Mouse (Mus musculus): Measurements from ENCODE around the gene Cela3a. TPM values are rescaled to one million over a fixed set of nuclear protein-coding genes. Genes with fewer than 3 reads are reported as not detected.
"Not testable (repeated sequence)": the region's sequence is repeated elsewhere in the genome, so short reads cannot be mapped to it uniquely, and the experiment has no call there.

The Cela3a gene
- total and polyA plus RNA-seq, 3 experiments = not detected

DNA sequence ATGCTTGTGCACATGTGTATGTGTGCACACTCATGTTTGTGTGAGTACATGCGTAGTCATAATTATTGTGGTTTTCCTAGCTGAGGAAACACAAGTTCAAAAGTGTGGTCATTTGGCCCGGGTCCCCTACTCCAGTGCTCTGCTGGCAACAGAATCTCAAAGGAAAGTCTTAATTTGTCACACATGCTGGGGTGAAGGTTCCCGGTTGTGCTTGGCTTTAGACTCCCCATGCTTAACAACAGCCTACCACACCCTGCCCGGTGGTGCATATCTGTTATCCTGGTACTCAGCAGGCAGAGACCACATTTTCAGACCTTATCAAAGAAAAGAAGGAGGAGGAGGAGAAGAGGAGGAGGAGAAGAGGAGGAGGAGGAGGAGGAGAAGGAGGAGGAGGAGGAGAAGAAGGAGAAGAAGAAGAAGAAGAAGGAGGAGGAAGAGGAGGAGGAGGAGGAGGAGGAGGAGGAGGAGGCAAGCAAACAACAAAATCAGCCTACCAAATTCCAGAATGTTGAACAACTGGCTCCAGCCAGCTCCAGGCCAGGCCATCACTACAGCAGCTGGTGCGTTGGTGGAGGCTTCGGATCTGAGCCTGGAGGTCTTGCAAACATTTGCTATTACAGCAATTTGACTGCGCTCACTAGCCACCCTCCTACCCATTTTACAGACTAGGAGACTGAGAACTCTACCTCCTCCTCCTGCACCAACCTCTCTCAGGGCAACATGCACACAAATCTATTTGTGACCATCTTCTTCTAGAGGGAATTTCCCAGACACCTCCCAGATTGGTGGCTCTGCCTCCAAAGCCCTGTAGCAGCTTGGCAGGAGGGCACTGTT lies 38.0 kb upstream of the Cela3a start:
- Histone ChIP-seq H3K9me3 (replicated peaks) (no peaks in the 10 kb centered on the region), H3K36me3 (replicated peaks) (no peaks in the 10 kb centered on the region), H3K4me3 (ENCODE audit: low read depth, low read length) (no peak overlapping the region), H3K4me1 (ENCODE audit: insufficient read depth, low read depth, low read length) (0 out of 2 replicates have a peak, but pooled peaks cover 5% of the 10 kb centered on the region), H3K27me3 (ENCODE audit: insufficient read depth, low read length) (peaks cover 4% of the 10 kb centered on the region; the same call in 1 of the 2 replicates)
- DNase-seq (ENCODE audit: low spot score) (no peak), ATAC-seq (ENCODE audit: extremely low read depth, insufficient number of reproducible peaks, low FRiP score, poor library complexity, severe bottlenecking) (no peak)
- TF ChIP-seq POLR2AphosphoS5 (IDR thresholded peaks at IDR 0.05; ENCODE audit: insufficient replicate concordance, low read depth, low read length) (no peak), CTCF (IDR thresholded peaks at IDR 0.05; ENCODE audit: low read depth, low read length) (no peak), GATA1 (IDR thresholded peaks at IDR 0.05; ENCODE audit: borderline replicate concordance, low read length) (no peak), TAL1 (conservative IDR thresholded peaks at IDR 0.05; ENCODE audit: low read depth, low read length) (no peak), GATA2 (IDR thresholded peaks at IDR 0.05; ENCODE audit: borderline replicate concordance, low read depth, low read length) (no peak)

DNA sequence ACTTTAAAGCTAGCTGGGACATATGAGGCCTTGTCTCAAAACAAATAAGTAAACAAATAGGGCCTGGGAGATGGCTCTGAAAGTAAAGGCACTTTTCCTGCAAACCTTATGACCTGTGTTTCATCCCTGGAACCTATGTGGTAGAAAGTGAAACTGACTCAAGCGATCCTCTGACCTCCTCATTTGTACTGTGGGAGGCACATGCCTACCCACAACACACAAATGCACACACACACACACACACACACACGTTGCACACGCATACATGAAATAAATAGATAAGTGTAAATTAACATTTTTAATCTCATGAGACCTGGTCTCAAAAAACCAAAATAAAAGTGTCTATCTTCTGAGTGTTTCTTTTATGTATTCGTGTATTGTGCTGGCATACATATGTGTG lies 36.3 kb upstream of the Cela3a start:
- TF ChIP-seq GATA1 (IDR thresholded peaks at IDR 0.05; ENCODE audit: borderline replicate concordance, low read length) (no peak), TAL1 (conservative IDR thresholded peaks at IDR 0.05; ENCODE audit: low read depth, low read length) (no peak), CTCF (IDR thresholded peaks at IDR 0.05; ENCODE audit: low read depth, low read length) (no peak), GATA2 (IDR thresholded peaks at IDR 0.05; ENCODE audit: borderline replicate concordance, low read depth, low read length) (no peak), POLR2AphosphoS5 (IDR thresholded peaks at IDR 0.05; ENCODE audit: insufficient replicate concordance, low read depth, low read length) (no peak)
- DNase-seq (ENCODE audit: low spot score) = no peak
- no peak for ATAC-seq (ENCODE audit: extremely low read depth, insufficient number of reproducible peaks, low FRiP score, poor library complexity, severe bottlenecking)
- 0 out of 2 replicates have a peak, but pooled peaks cover 5% of the 10 kb centered on the region for H3K4me1 ChIP-seq (ENCODE audit: insufficient read depth, low read depth, low read length)
- H3K27me3 ChIP-seq (ENCODE audit: insufficient read depth, low read length) = peaks cover 4% of the 10 kb centered on the region; the same call in 1 of the 2 replicates
- H3K4me3 ChIP-seq (ENCODE audit: low read depth, low read length) = no peak overlapping the region
- no peaks in the 10 kb centered on the region for H3K36me3 ChIP-seq (replicated peaks)
- no peaks in the 10 kb centered on the region for H3K9me3 ChIP-seq (replicated peaks)

DNA sequence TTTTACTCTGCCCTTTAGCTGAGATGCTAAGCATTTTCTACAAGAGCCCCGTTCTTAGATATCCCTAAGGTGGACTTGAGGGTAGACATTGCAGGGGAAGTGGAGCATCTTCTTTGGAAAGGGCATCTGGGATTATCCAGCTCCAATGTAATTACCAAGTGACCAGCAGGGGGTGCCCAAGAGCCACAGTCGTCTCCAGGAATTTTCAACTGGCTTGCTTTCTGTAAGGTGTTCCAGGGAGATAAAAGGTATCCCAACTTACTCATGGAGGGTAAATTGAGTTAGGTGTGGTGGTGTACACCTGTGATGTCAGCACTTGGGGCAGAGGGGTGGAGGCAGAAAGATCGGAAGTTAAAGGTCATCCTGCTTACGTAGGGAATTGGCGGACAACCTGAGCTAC lies 34.0 kb upstream of the Cela3a start:
- no peaks in the 10 kb centered on the region for H3K36me3 ChIP-seq (replicated peaks)
- ATAC-seq (ENCODE audit: extremely low read depth, insufficient number of reproducible peaks, low FRiP score, poor library complexity, severe bottlenecking) = no peak

DNA sequence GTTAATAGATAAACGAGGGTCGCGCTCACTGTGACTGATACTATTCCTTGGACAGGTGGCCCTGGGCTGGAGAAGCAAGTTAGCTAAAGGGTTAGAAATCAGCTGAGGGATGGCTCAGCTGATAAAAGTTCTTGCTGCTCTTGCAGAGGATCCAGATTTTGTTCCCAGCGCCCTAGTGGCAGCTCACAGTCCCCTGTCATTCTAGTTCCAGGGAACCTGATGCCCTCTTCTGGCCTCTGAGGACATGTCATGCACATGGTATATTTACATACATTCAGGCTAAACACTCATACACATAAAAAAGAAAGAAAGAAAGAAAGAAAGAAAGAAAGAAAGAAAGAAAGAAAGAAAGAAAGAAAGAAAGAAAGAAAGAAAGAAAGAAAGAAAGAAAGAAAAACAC lies 31.7 kb upstream of the Cela3a start:
- TF ChIP-seq TAL1 (conservative IDR thresholded peaks at IDR 0.05; ENCODE audit: low read depth, low read length) (no peak), POLR2AphosphoS5 (IDR thresholded peaks at IDR 0.05; ENCODE audit: insufficient replicate concordance, low read depth, low read length) (no peak), CTCF (IDR thresholded peaks at IDR 0.05; ENCODE audit: low read depth, low read length) (no peak), GATA2 (IDR thresholded peaks at IDR 0.05; ENCODE audit: borderline replicate concordance, low read depth, low read length) (no peak), GATA1 (IDR thresholded peaks at IDR 0.05; ENCODE audit: borderline replicate concordance, low read length) (no peak)
- peaks cover 5% of the 10 kb centered on the region; the same call in 1 of the 2 replicates for H3K4me1 ChIP-seq (ENCODE audit: insufficient read depth, low read depth, low read length)
- ATAC-seq (ENCODE audit: extremely low read depth, insufficient number of reproducible peaks, low FRiP score, poor library complexity, severe bottlenecking) (no peak), DNase-seq (ENCODE audit: low spot score) (no peak)
- no peaks in the 10 kb centered on the region for H3K36me3 ChIP-seq (replicated peaks)
- H3K9me3 ChIP-seq (replicated peaks) = no peaks in the 10 kb centered on the region
- H3K4me3 ChIP-seq (ENCODE audit: low read depth, low read length) = no peak overlapping the region
- H3K27me3 ChIP-seq (ENCODE audit: insufficient read depth, low read length) = peaks cover 3% of the 10 kb centered on the region; the same call in 1 of the 2 replicates

More for the DNA sequence above, 34.0 kb upstream of the Cela3a start:
- H3K27me3 ChIP-seq (ENCODE audit: insufficient read depth, low read length) = peaks cover 4% of the 10 kb centered on the region; the same call in 1 of the 2 replicates
- TF ChIP-seq CTCF (IDR thresholded peaks at IDR 0.05; ENCODE audit: low read depth, low read length) = peak; percentile 39
- no peak for TF ChIP-seq GATA1 (IDR thresholded peaks at IDR 0.05; ENCODE audit: borderline replicate concordance, low read length)
- no peak for TF ChIP-seq POLR2AphosphoS5 (IDR thresholded peaks at IDR 0.05; ENCODE audit: insufficient replicate concordance, low read depth, low read length)
- no peak for TF ChIP-seq TAL1 (conservative IDR thresholded peaks at IDR 0.05; ENCODE audit: low read depth, low read length)
- TF ChIP-seq GATA2 (IDR thresholded peaks at IDR 0.05; ENCODE audit: borderline replicate concordance, low read depth, low read length) = no peak
- no peak overlapping the region for H3K4me3 ChIP-seq (ENCODE audit: low read depth, low read length)
- no peaks in the 10 kb centered on the region for H3K9me3 ChIP-seq (replicated peaks)
- H3K4me1 ChIP-seq (ENCODE audit: insufficient read depth, low read depth, low read length) = peaks cover 4% of the 10 kb centered on the region; the same call in 1 of the 2 replicates
- peak; percentile 23 for DNase-seq (ENCODE audit: low spot score)

DNA sequence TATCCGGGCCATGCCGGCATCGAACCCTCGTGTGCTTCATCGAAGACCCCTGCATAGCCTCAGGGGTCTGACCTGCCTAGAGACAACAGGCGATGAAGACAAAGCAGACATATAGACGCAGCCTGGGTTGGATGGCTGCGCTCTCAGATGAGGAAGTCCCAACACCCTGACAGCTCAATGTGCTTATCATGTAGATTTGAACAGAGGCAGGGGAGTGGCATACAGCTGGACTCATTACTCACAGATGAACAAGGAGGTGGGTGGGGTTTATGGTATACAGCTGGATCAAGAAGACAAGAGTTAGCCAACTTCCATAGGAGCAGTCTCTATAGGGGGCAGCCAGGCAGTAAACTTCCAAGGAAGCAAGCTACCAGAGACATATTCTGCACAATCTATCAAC lies 29.3 kb upstream of the Cela3a start:
- no peaks in the 10 kb centered on the region for H3K36me3 ChIP-seq (replicated peaks)
- peaks cover 5% of the 10 kb centered on the region; the same call in 1 of the 2 replicates for H3K4me1 ChIP-seq (ENCODE audit: insufficient read depth, low read depth, low read length)
- no peaks in the 10 kb centered on the region for H3K9me3 ChIP-seq (replicated peaks)
- TF ChIP-seq GATA2 (IDR thresholded peaks at IDR 0.05; ENCODE audit: borderline replicate concordance, low read depth, low read length) (no peak), CTCF (IDR thresholded peaks at IDR 0.05; ENCODE audit: low read depth, low read length) (no peak), POLR2AphosphoS5 (IDR thresholded peaks at IDR 0.05; ENCODE audit: insufficient replicate concordance, low read depth, low read length) (no peak), GATA1 (IDR thresholded peaks at IDR 0.05; ENCODE audit: borderline replicate concordance, low read length) (no peak), TAL1 (conservative IDR thresholded peaks at IDR 0.05; ENCODE audit: low read depth, low read length) (no peak)
- H3K4me3 ChIP-seq (ENCODE audit: low read depth, low read length) = no peak overlapping the region
- peaks cover 3% of the 10 kb centered on the region; the same call in 1 of the 2 replicates for H3K27me3 ChIP-seq (ENCODE audit: insufficient read depth, low read length)
- DNase-seq (ENCODE audit: low spot score) (no peak), ATAC-seq (ENCODE audit: extremely low read depth, insufficient number of reproducible peaks, low FRiP score, poor library complexity, severe bottlenecking) (peak; percentile 54)

DNA sequence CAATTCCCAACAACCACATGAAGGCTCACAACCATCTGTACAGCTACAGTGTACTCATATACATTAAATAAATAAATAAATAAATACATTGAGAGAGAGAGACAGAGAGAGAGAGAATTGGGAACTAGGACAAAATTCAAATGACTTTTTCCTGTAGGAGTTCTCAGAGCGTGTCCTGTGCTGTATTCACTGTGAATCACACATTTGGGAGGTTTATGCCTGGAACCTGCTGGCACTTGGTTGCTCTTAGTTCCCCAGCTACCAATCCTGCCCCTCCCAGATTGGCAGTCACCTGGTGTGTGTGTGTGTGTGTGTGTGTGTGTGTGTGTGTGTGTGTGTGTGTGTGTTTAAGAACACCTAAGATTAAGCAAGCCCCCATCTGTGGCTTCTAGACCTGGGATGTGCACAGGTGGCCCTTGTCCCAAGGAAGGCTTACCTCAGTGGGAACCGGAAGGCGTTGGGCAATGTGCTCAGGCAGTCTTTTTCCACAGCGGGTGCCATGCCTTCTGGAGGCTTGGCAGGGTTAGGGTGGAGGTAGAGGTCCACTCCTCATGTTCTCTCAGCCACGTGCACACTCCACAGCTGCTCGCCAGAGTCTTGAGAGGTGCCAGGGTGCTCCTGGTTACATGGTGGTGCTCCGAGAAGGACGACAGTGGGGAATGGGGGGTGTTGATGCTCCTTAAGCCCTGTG lies 27.5 kb upstream of the Cela3a start:
- H3K4me1 ChIP-seq (ENCODE audit: insufficient read depth, low read depth, low read length) = peaks cover 5% of the 10 kb centered on the region; the same call in 1 of the 2 replicates
- TF ChIP-seq GATA1 (IDR thresholded peaks at IDR 0.05; ENCODE audit: borderline replicate concordance, low read length) (no peak), POLR2AphosphoS5 (IDR thresholded peaks at IDR 0.05; ENCODE audit: insufficient replicate concordance, low read depth, low read length) (no peak), CTCF (IDR thresholded peaks at IDR 0.05; ENCODE audit: low read depth, low read length) (no peak), GATA2 (IDR thresholded peaks at IDR 0.05; ENCODE audit: borderline replicate concordance, low read depth, low read length) (no peak), TAL1 (conservative IDR thresholded peaks at IDR 0.05; ENCODE audit: low read depth, low read length) (no peak)
- no peak for ATAC-seq (ENCODE audit: extremely low read depth, insufficient number of reproducible peaks, low FRiP score, poor library complexity, severe bottlenecking)
- no peak for DNase-seq (ENCODE audit: low spot score)
- H3K36me3 ChIP-seq (replicated peaks) = no peaks in the 10 kb centered on the region
- peaks cover 3% of the 10 kb centered on the region; the same call in 1 of the 2 replicates for H3K27me3 ChIP-seq (ENCODE audit: insufficient read depth, low read length)
- H3K4me3 ChIP-seq (ENCODE audit: low read depth, low read length) = no peak overlapping the region
- H3K9me3 ChIP-seq (replicated peaks) = no peaks in the 10 kb centered on the region

DNA sequence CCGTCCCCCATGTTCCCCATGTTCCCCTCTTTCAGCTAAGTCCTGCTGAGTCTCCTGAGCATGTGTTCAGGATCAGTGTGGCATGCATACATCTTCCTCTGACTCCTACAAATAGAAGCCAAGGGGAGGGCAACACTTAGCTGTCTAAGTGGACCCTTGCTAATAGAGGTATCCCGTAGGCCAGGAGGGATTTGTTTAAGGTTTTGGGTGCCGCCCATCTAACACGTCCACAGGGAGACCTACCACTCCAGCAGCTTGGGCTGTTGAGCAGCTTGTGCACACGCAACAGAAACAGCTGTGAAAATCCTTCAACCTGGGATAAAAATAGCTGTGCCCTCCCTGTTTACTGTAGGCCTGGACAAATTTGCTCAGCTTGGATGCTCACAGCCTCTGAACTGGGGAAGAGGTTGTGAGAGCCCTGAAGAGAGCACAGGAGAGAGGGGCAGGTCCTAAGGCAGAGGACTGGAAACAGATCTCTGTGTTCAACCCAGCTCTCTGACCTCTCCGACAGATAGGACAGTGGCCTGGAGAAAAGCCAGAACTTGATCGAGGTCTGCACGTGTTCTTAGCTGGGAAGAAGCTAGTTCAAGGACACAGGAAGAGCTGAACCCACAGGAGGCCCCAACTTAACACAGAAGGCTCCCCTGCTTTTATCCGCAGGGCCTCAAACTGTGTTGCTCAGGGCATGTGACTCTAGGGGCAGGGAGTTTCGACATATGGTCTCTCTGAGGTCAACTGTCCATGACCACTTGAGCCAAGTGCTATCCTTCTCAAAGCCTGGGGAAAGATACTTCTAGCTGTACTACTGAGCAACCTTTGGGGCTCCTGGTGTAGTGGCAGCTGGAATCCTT lies 23.3 kb upstream of the Cela3a start:
- H3K27me3 ChIP-seq (ENCODE audit: insufficient read depth, low read length); H3K4me3 ChIP-seq (ENCODE audit: low read depth, low read length); H3K4me1 ChIP-seq (ENCODE audit: insufficient read depth, low read depth, low read length); DNase-seq (ENCODE audit: low spot score); H3K9me3 ChIP-seq (replicated peaks); H3K36me3 ChIP-seq (replicated peaks); ATAC-seq (ENCODE audit: extremely low read depth, insufficient number of reproducible peaks, low FRiP score, poor library complexity, severe bottlenecking): not testable (repeated sequence)
